ENCODE assay signal across 8 mouse cellular contexts in the genomic region with DNA sequence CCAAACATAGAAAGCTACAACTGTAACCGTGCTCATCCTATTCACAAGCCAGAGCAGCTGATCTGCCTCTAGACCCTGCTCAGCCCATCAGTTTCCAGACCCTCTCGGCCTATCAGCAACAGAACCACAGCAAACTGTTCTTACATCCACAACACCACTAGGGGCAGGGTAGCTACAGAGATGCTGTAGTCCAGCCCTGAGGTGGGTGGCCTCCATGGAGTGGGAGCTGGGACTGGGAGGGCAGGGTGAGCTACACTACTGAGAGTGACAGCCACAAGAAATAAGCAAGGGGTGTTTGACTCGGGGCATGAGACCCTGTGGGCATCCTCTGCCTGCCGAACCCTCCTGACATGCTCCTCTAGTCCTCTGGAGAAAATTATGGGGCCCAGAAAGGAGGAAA. TPM values are rescaled to one million over a fixed set of nuclear protein-coding genes. Genes with fewer than 3 reads are reported as not detected.
DNase-seq lines count a peak whose midpoint lies in the region; ATAC-seq lines count a peak whose summit lies in the region.

No protein-coding gene starts in this region.

- H3K9ac ChIP-seq in hindbrain, embryonic 14.5 days, result no peak overlapping the region
- no peak overlapping the region for H3K9ac ChIP-seq in limb, embryonic 12.5 days (replicated peaks)

- H3K4me1 ChIP-seq in hindbrain, embryonic 10.5 days (replicated peaks), result peaks cover 55% of the 10 kb centered on the region
- 0 out of 2 replicates have a peak, but pooled peaks cover 2% of the 10 kb centered on the region for H3K4me1 ChIP-seq in hindbrain, embryonic 14.5 days (replicated peaks; ENCODE audit: control insufficient read depth, insufficient read depth, low read length)
- H3K4me1 ChIP-seq in limb, embryonic 12.5 days (replicated peaks), result peaks cover 38% of the 10 kb centered on the region

- H3K4me3 ChIP-seq in hindbrain, embryonic 10.5 days, result no peak overlapping the region
- no peak overlapping the region for H3K4me3 ChIP-seq in hindbrain, embryonic 14.5 days (replicated peaks; ENCODE audit: low read length)
- H3K4me3 ChIP-seq in limb, embryonic 12.5 days (replicated peaks), result no peak overlapping the region

- DNase-seq in hindbrain, embryonic 10.5 days (ENCODE audit: low spot score), result no peak
- DNase-seq in hindbrain, embryonic 14.5 days (ENCODE audit: low spot score), result no peak
- DNase-seq in A20 (ENCODE audit: low read depth, low spot score), result peak; percentile 25
- peak; percentile 31 for DNase-seq in T-cell, adult 2 months (ENCODE audit: low spot score)
- no peak for DNase-seq in adipocyte (ENCODE audit: low spot score)
- DNase-seq in adrenal gland, adult 8-10 months, result no peak

- H3K9me3 ChIP-seq in hindbrain, embryonic 10.5 days, result no peaks in the 10 kb centered on the region
- H3K9me3 ChIP-seq in hindbrain, embryonic 14.5 days (ENCODE audit: control insufficient read depth, low read length), result no peaks in the 10 kb centered on the region
- H3K9me3 ChIP-seq in limb, embryonic 12.5 days, result no peaks in the 10 kb centered on the region

- H3K4me2 ChIP-seq in hindbrain, embryonic 14.5 days (replicated peaks), result no peak overlapping the region
- H3K4me2 ChIP-seq in limb, embryonic 12.5 days, result no peak overlapping the region

- ATAC-seq in hindbrain, embryonic 14.5 days (ENCODE audit: low FRiP score), result no peak
- ATAC-seq in limb, embryonic 12.5 days (ENCODE audit: insufficient number of reproducible peaks, insufficient read depth, low FRiP score, low TSS enrichment, low read depth), result peak; percentile 57; the same call in 1 of the 2 replicates
- ATAC-seq in granulocyte monocyte progenitor cell, adult 5-6 weeks (replicated peaks; ENCODE audit: poor library complexity, severe bottlenecking), result no peak

- 81% methylated on average over 4 of the region's 4 CpGs for WGBS in hindbrain, embryonic 10.5 days
- WGBS in hindbrain, embryonic 14.5 days, result 78% methylated on average over 4 of the region's 4 CpGs
- 78% methylated on average over 4 of the region's 4 CpGs for WGBS in limb, embryonic 12.5 days

- no peaks in the 10 kb centered on the region for H3K27me3 ChIP-seq in hindbrain, embryonic 10.5 days (ENCODE audit: insufficient read depth, poor library complexity, severe bottlenecking)
- no peaks in the 10 kb centered on the region for H3K27me3 ChIP-seq in hindbrain, embryonic 14.5 days (ENCODE audit: control insufficient read depth, insufficient read depth, low read length)
- no peaks in the 10 kb centered on the region for H3K27me3 ChIP-seq in limb, embryonic 12.5 days

- H3K27ac ChIP-seq in hindbrain, embryonic 10.5 days, result peak overlapping the region; percentile 53; the same call in 1 of the 2 replicates
- H3K27ac ChIP-seq in hindbrain, embryonic 14.5 days, result no peak overlapping the region
- peak overlapping the region; percentile 26; the same call in 1 of the 2 replicates for H3K27ac ChIP-seq in limb, embryonic 12.5 days

- no peaks in the 10 kb centered on the region for H3K36me3 ChIP-seq in hindbrain, embryonic 10.5 days
- H3K36me3 ChIP-seq in hindbrain, embryonic 14.5 days (replicated peaks; ENCODE audit: control insufficient read depth, insufficient read depth), result no peaks in the 10 kb centered on the region
- no peaks in the 10 kb centered on the region for H3K36me3 ChIP-seq in limb, embryonic 12.5 days

RNA-seq across cellular contexts. Expression of a gene that starts 9.5 kb away (rescaled TPM):
- 28.8 and 31.8 TPM in 2 replicates for polyA plus RNA-seq in hindbrain, embryonic 10.5 days (2016; fragmentation: Nextera tagmentation; extraction: Ambion mirVana)
- 32.6 and 37.3 TPM in 2 replicates for polyA plus RNA-seq in hindbrain, embryonic 14.5 days (2014; fragmentation: Nextera tagmentation; extraction: Ambion mirVana)
- polyA plus RNA-seq in limb, embryonic 12.5 days (2016; fragmentation: Nextera tagmentation; extraction: Ambion mirVana), result 20.2 and 24.9 TPM in 2 replicates
- 52.5 and 55.5 TPM in 2 replicates for total RNA-seq in granulocyte monocyte progenitor cell, adult 5-6 weeks (2014; fragmentation: Nextera tagmentation)
- 53.3 and 54.4 TPM in 2 replicates for total RNA-seq in granulocyte monocyte progenitor cell, adult 5-6 weeks (2017)
- 10 to 100 TPM; 27.8 to 46.6 (median 33.1) TPM for total RNA-seq in adrenal gland, adult 8-10 months (2022)

RNA-seq across cellular contexts. Expression of a gene that starts 37.8 kb away (rescaled TPM):
- 0.90 and 2.5 TPM in 2 replicates for polyA plus RNA-seq in hindbrain, embryonic 10.5 days (2016; fragmentation: Nextera tagmentation; extraction: Ambion mirVana)
- 0.73 and 1.7 TPM in 2 replicates for polyA plus RNA-seq in hindbrain, embryonic 14.5 days (2014; fragmentation: Nextera tagmentation; extraction: Ambion mirVana)
- 0.06 and 0.14 TPM in 2 replicates for polyA plus RNA-seq in limb, embryonic 12.5 days (2016; fragmentation: Nextera tagmentation; extraction: Ambion mirVana)
- total RNA-seq in granulocyte monocyte progenitor cell, adult 5-6 weeks (2014; fragmentation: Nextera tagmentation), result not detected in 2 replicates
- total RNA-seq in granulocyte monocyte progenitor cell, adult 5-6 weeks (2017), result not detected in 2 replicates
- total RNA-seq in adrenal gland, adult 8-10 months (2022), result under 1 TPM in 3 of 4 experiments, not detected in 1; 0.37 to 0.67 (median 0.45) TPM

Comparison
In these comparisons a context has a peak if more than half of its experiments do, and no peak if none do; other contexts are left out.
1. DNase-seq: peak in A20 (single experiment) and T-cell, adult 2 months (single experiment); none in hindbrain, embryonic 10.5 days (single experiment), hindbrain, embryonic 14.5 days (single experiment), adipocyte (single experiment) and adrenal gland, adult 8-10 months (single experiment).